Mouse (Mus musculus) midbrain, embryonic 11.5 days (tissue): ENCODE measurements at regions not wholly inside any gene's neighbourhood (a gene's known extent, or its start where the extent isn't known, plus 50 kb on each side); places are given as distances from the start of the nearest gene placed in this dataset.

ENCODE experiments used
- ATAC-seq: fragments of 200-750 bp; cut with Nextera tagmentation; 2 replicates; pipeline ENCODE4 v1.8.0; 2017; ENCODE audit warnings: moderate TSS enrichment, moderate library complexity; ENCODE audit not compliant: low FRiP score
- DNase-seq: peaks from one replicate; pipeline ENCODE4 v3.0.0; 2015; ENCODE audit warnings: low spot score; ENCODE audit errors: missing footprints
- H3K27ac ChIP-seq: fragments of 300-500 bp; sonication (generic); 2 replicates; pipeline ENCODE4 v1.5.1; 2014; ENCODE audit warnings: low read depth, low read length
- H3K27me3 ChIP-seq: fragments of 300-500 bp; sonication (generic); 2 replicates; pipeline ENCODE4 v1.6.1; 2014; ENCODE audit warnings: mild to moderate bottlenecking, low read length, moderate library complexity, mixed read lengths; ENCODE audit not compliant: control insufficient read depth, insufficient read depth
- H3K36me3 ChIP-seq: fragments of 300-500 bp; sonication (generic); 2 replicates; pipeline ENCODE4 v1.6.1; 2014; ENCODE audit warnings: mild to moderate bottlenecking, low read length, moderate library complexity, mixed read lengths; ENCODE audit not compliant: control insufficient read depth, insufficient read depth
- H3K4me1 ChIP-seq: fragments of 300-500 bp; sonication (generic); 2 replicates; pipeline ENCODE4 v1.6.1; 2014; ENCODE audit warnings: low read length; ENCODE audit not compliant: control insufficient read depth, insufficient read depth
- H3K4me2 ChIP-seq: fragments of 300-500 bp; sonication (generic); 2 replicates; pipeline ENCODE4 v1.6.1; 2014; ENCODE audit warnings: mild to moderate bottlenecking, moderate library complexity
- H3K4me3 ChIP-seq: fragments of 300-500 bp; sonication (generic); 2 replicates; pipeline ENCODE4 v1.5.1; 2014; ENCODE audit warnings: low read depth, low read length
- H3K9ac ChIP-seq: fragments of 300-500 bp; sonication (generic); 2 replicates; pipeline ENCODE4 v1.6.1; 2014; ENCODE audit warnings: low read length
- H3K9me3 ChIP-seq: fragments of 300-500 bp; sonication (generic); 2 replicates; pipeline ENCODE4 v1.6.1; 2016; ENCODE audit warnings: low read length; ENCODE audit not compliant: control insufficient read depth
- WGBS: fragments of 180-500 bp; shearing (Covaris S2); extraction: QIAGEN DNeasy Blood & Tissue Kit; methylation state at CpG from one replicate; pipeline ENCODE4 v1.1.7; 2014; 5-methylcytosine and 5-hydroxymethylcytosine counted together

GRCm38 (mm10) chr4:137133789-137134188 is 85.2 kb upstream of the Zbtb40 start:
- Histone ChIP-seq H3K36me3 (no peaks in the 10 kb centered on the region), H3K4me1 (peaks cover 2% of the 10 kb centered on the region; the same call in 1 of the 2 replicates), H3K9ac (no peak overlapping the region), H3K9me3 (no peaks in the 10 kb centered on the region), H3K27ac (no peak overlapping the region), H3K4me2 (no peak overlapping the region), H3K4me3 (no peak overlapping the region), H3K27me3 (no peaks in the 10 kb centered on the region)
- ATAC-seq (no peak), DNase-seq (peak; percentile 67)
- 66% methylated on average over 13 of the region's 13 CpGs for WGBS

DNA sequence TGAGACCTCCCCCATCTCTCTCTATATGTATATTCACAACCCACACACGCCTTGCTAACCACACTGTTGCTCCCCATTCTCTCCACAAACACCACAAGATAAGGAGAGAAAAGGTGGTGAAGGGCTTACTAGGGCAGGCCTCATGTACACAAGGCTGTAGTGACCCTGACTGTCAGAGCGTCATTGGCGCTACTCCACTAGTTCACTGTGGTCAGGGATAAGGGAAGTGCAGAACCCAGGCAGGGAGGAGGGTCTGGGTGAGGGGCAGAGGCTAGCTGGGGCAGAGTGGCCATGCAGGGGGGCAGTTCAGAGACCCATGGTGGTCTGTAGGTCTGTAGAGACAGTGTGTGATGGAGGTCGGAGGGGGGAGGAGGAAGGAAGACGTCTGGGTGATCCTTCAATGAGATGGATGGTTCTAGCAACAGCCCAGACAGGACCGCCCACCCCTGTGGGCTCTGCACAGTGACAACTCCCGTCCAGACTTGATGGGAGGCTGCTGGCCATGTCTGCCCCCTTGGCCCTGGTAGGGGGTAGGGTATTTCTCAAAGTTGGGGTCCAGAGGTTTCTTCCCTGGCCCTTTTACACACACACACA is 82.1 kb upstream of the Zbtb40 start:
- Histone ChIP-seq H3K27ac (no peak overlapping the region), H3K4me1 (peaks cover under 1% of the 10 kb centered on the region; the same call in 1 of the 2 replicates), H3K36me3 (no peaks in the 10 kb centered on the region), H3K4me3 (no peak overlapping the region), H3K4me2 (no peak overlapping the region), H3K9ac (no peak overlapping the region), H3K27me3 (no peaks in the 10 kb centered on the region), H3K9me3 (no peaks in the 10 kb centered on the region)
- 68% methylated on average over 7 of the region's 7 CpGs for WGBS
- ATAC-seq: no peak
- no peak for DNase-seq

GRCm38 (mm10) chr4:137128152-137128551 is 79.6 kb upstream of the Zbtb40 start:
- no peak for ATAC-seq
- H3K4me3 ChIP-seq: no peak overlapping the region
- H3K4me1 ChIP-seq: no peaks in the 10 kb centered on the region
- no peaks in the 10 kb centered on the region for H3K9me3 ChIP-seq
- H3K27ac ChIP-seq: no peak overlapping the region
- 75% methylated on average over 15 of the region's 15 CpGs for WGBS
- H3K4me2 ChIP-seq: no peak overlapping the region
- H3K36me3 ChIP-seq: no peaks in the 10 kb centered on the region
- no peak overlapping the region for H3K9ac ChIP-seq
- DNase-seq: no peak
- H3K27me3 ChIP-seq: no peaks in the 10 kb centered on the region

GRCm38 (mm10) chr4:137121684-137122083 is 73.1 kb upstream of the Zbtb40 start:
- H3K4me2 ChIP-seq: no peak overlapping the region
- peaks cover 5% of the 10 kb centered on the region for H3K4me1 ChIP-seq
- H3K27ac ChIP-seq: no peak overlapping the region
- H3K9me3 ChIP-seq: no peaks in the 10 kb centered on the region
- ATAC-seq (no peak), DNase-seq (peak; percentile 79)
- WGBS: 62% methylated on average over 10 of the region's 10 CpGs
- no peak overlapping the region for H3K9ac ChIP-seq
- no peaks in the 10 kb centered on the region for H3K36me3 ChIP-seq
- no peaks in the 10 kb centered on the region; the same call in 1 of the 2 replicates for H3K27me3 ChIP-seq
- no peak overlapping the region for H3K4me3 ChIP-seq

GRCm38 (mm10) chr4:137120597-137120996 is 72.0 kb upstream of the Zbtb40 start:
- peaks cover 5% of the 10 kb centered on the region for H3K4me1 ChIP-seq
- 66% methylated on average over 7 of the region's 7 CpGs for WGBS
- H3K4me3 ChIP-seq: no peak overlapping the region
- no peaks in the 10 kb centered on the region for H3K36me3 ChIP-seq
- DNase-seq: no peak
- H3K9me3 ChIP-seq: no peaks in the 10 kb centered on the region
- H3K4me2 ChIP-seq: no peak overlapping the region
- no peaks in the 10 kb centered on the region; the same call in 1 of the 2 replicates for H3K27me3 ChIP-seq
- H3K9ac ChIP-seq: no peak overlapping the region
- no peak for ATAC-seq
- H3K27ac ChIP-seq: no peak overlapping the region

- H3K4me2 ChIP-seq: peak overlapping the region; percentile 54
- DNase-seq (peak; percentile 90), ATAC-seq (peak; percentile 27; the same call in 1 of the 2 replicates)
- H3K27ac ChIP-seq: no peak overlapping the region
- peak overlapping the region; percentile 26 for H3K4me3 ChIP-seq
- no peaks in the 10 kb centered on the region; the same call in 1 of the 2 replicates for H3K27me3 ChIP-seq
- H3K9ac ChIP-seq: peak overlapping the region; percentile 48; the same call in 1 of the 2 replicates
- H3K9me3 ChIP-seq: no peaks in the 10 kb centered on the region
- 16% methylated on average over 10 of the region's 10 CpGs for WGBS
- H3K36me3 ChIP-seq: no peaks in the 10 kb centered on the region
- H3K4me1 ChIP-seq: peaks cover 5% of the 10 kb centered on the region
Measured at GRCm38 (mm10) chr4:137118332-137118715, 69.7 kb upstream of the Zbtb40 start.

GRCm38 (mm10) chr4:137117471-137118331 is 69.1 kb upstream of the Zbtb40 start:
- H3K27me3 ChIP-seq: no peaks in the 10 kb centered on the region; the same call in 1 of the 2 replicates
- peak overlapping the region; percentile 48 for H3K9ac ChIP-seq
- WGBS: 2% methylated on average over 26 of the region's 27 CpGs

DNA sequence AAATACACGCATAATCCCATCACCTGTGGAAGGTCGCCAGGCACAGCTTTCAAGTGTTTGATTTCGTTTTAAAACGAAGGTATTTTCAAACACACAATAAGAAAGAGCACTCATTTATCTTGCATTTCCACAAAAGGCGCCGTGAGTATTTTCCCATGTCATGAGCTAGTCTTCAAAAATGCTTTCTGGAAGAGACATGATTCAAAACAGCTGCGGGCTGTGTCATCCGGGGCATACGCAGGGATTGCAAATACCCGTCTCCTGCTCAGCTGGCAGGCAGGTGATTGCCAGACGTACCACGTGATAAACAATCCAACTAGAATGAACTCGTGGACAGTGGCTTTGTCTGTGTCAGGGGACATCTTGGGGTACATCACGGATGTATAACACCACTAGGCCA is 66.5 kb upstream of the Zbtb40 start:
- Histone ChIP-seq H3K36me3 (no peaks in the 10 kb centered on the region), H3K9me3 (no peaks in the 10 kb centered on the region), H3K27ac (no peak overlapping the region), H3K4me1 (peaks cover 5% of the 10 kb centered on the region), H3K9ac (no peak overlapping the region), H3K4me3 (no peak overlapping the region), H3K4me2 (no peak overlapping the region), H3K27me3 (no peaks in the 10 kb centered on the region; the same call in 1 of the 2 replicates)
- DNase-seq: no peak
- 86% methylated on average over 14 of the region's 14 CpGs for WGBS
- ATAC-seq: no peak

More at GRCm38 (mm10) chr4:137117471-137118331, 69.1 kb upstream of the Zbtb40 start:
- ATAC-seq (peak; percentile 69), DNase-seq (peak; percentile 96)
- peaks cover 5% of the 10 kb centered on the region for H3K4me1 ChIP-seq
- peak overlapping the region; percentile 26 for H3K4me3 ChIP-seq
- H3K4me2 ChIP-seq: peak overlapping the region; percentile 54
- H3K36me3 ChIP-seq: no peaks in the 10 kb centered on the region
- H3K27ac ChIP-seq: no peak overlapping the region
- H3K9me3 ChIP-seq: no peaks in the 10 kb centered on the region

GRCm38 (mm10) chr4:137110276-137110675 is 61.7 kb upstream of the Zbtb40 start:
- WGBS: 77% methylated on average over 10 of the region's 10 CpGs
- Histone ChIP-seq H3K4me2 (no peak overlapping the region), H3K27ac (no peak overlapping the region), H3K27me3 (no peaks in the 10 kb centered on the region), H3K4me1 (no peaks in the 10 kb centered on the region), H3K4me3 (no peak overlapping the region), H3K9me3 (no peaks in the 10 kb centered on the region), H3K9ac (no peak overlapping the region), H3K36me3 (no peaks in the 10 kb centered on the region)
- no peak for DNase-seq
- ATAC-seq: no peak
